Mouse (Mus musculus) neural tube, embryonic 13.5 days (tissue): ENCODE data around the gene Mospd3. TPM values are rescaled to one million over a fixed set of nuclear protein-coding genes. Genes with fewer than 3 reads are reported as not detected.

Experiments
- ATAC-seq: fragments of 200-750 bp; cut with Nextera tagmentation; 2 replicates; pipeline ENCODE4 v1.8.0; 2017; ENCODE audit warnings: low read depth, mild to moderate bottlenecking, moderate TSS enrichment, moderate library complexity
- H3K27ac ChIP-seq: fragments of 300-500 bp; sonication (generic); replicated peaks from 2 replicates; pipeline ENCODE4 v1.5.1; 2015; ENCODE audit warnings: moderate library complexity, mild to moderate bottlenecking, inconsistent platforms
- H3K27me3 ChIP-seq: fragments of 300-500 bp; sonication (generic); 2 replicates; pipeline ENCODE4 v1.6.1; 2015; ENCODE audit warnings: mild to moderate bottlenecking, inconsistent platforms
- H3K36me3 ChIP-seq: fragments of 300-500 bp; sonication (generic); 2 replicates; pipeline ENCODE4 v1.6.1; 2015; ENCODE audit warnings: mild to moderate bottlenecking, inconsistent platforms
- H3K4me1 ChIP-seq: fragments of 300-500 bp; sonication (generic); replicated peaks from 2 replicates; pipeline ENCODE4 v1.6.1; 2015; ENCODE audit warnings: inconsistent platforms
- H3K4me2 ChIP-seq: fragments of 300-500 bp; sonication (generic); 2 replicates; pipeline ENCODE4 v1.6.1; 2015; ENCODE audit warnings: inconsistent platforms, mild to moderate bottlenecking, moderate library complexity
- H3K4me3 ChIP-seq: fragments of 300-500 bp; sonication (generic); 2 replicates; pipeline ENCODE4 v1.5.1; 2015; ENCODE audit warnings: mild to moderate bottlenecking, inconsistent platforms
- H3K9ac ChIP-seq: fragments of 300-500 bp; sonication (generic); 2 replicates; pipeline ENCODE4 v1.6.1; 2015; ENCODE audit warnings: moderate library complexity, mild to moderate bottlenecking, inconsistent platforms
- H3K9me3 ChIP-seq: fragments of 300-500 bp; sonication (generic); 2 replicates; pipeline ENCODE4 v1.6.1; 2016; ENCODE audit warnings: inconsistent platforms
- WGBS: fragments of 180-500 bp; shearing (Covaris S2); methylation state at CpG from one replicate; pipeline ENCODE4 v1.1.7; 2015; 5-methylcytosine and 5-hydroxymethylcytosine counted together
- polyA plus RNA-seq: library from polyadenylated mRNA; unstranded; fragments of >200 nt; fragmentation: Nextera tagmentation; extraction: Ambion mirVana; gene quantifications from 2 replicates; pipeline ENCODE4 v1.2.1, GENCODE M21; 2015

The Mospd3 gene
- polyA plus RNA-seq, 1 experiment from 2014 or later = 58.1 TPM

GRCm38 (mm10) chr5:137613550-137613949, 12.7 kb upstream of the Mospd3 start, which contains the start of gene Pcolce:
TSS of gene Pcolce (minus strand) at chr5:137613784.
- Histone ChIP-seq H3K4me3 (no peak within 1 kb of the TSS), H3K36me3 (no peaks in the 10 kb centered on the region), H3K27ac (no peak within 1 kb of the TSS), H3K9ac (no peak within 1 kb of the TSS), H3K27me3 (peaks cover 7% of the 10 kb centered on the region), H3K4me1 (peaks cover 12% of the 10 kb centered on the region), H3K9me3 (no peaks in the 10 kb centered on the region), H3K4me2 (no peak within 1 kb of the TSS)
- no peak for ATAC-seq
- WGBS = 63% methylated on average over 11 of the region's 11 CpGs

DNA sequence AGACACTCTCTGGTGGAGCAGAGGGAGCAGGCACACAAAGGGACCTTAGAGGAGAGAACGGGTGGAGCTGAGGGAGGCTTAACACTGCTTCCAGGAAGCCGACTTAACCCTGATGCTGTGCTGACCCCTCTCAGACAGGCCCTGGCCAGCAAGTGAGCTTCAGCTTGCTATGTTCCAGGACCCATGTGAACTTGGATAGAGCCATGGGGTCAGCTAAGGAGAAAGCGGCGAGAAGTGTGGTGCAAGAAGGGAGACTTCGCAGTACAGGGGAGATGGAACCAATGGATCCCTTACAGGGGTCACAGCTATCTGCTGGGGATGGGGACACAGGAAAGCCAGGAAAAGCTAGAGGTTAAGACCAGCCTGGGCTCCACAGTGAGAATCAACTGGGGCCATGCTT, 12.2 kb upstream of the Mospd3 start:
- peaks cover 12% of the 10 kb centered on the region for H3K27me3 ChIP-seq
- no peaks in the 10 kb centered on the region for H3K9me3 ChIP-seq
- H3K36me3 ChIP-seq = no peaks in the 10 kb centered on the region
- ATAC-seq = no peak
- H3K27ac ChIP-seq = no peak overlapping the region
- no peak overlapping the region for H3K4me2 ChIP-seq
- H3K4me1 ChIP-seq = peaks cover 17% of the 10 kb centered on the region
- no peak overlapping the region for H3K9ac ChIP-seq
- no peak overlapping the region for H3K4me3 ChIP-seq
- WGBS = 76% methylated on average over 5 of the region's 5 CpGs

GRCm38 (mm10) chr5:137611245-137611602, 10.4 kb upstream of the Mospd3 start:
- Histone ChIP-seq H3K4me3 (peak overlapping the region; percentile 10), H3K9ac (peak overlapping the region; percentile 47; the same call in 1 of the 2 replicates), H3K4me1 (peaks cover 21% of the 10 kb centered on the region), H3K27me3 (peaks cover 21% of the 10 kb centered on the region), H3K9me3 (no peaks in the 10 kb centered on the region), H3K27ac (peak overlapping the region; percentile 78), H3K36me3 (no peaks in the 10 kb centered on the region), H3K4me2 (peak overlapping the region; percentile 37)
- 44% methylated on average over 6 of the region's 6 CpGs for WGBS
- ATAC-seq = 0 out of 2 replicates have a peak, but pooled peaks have one; percentile 8

DNA sequence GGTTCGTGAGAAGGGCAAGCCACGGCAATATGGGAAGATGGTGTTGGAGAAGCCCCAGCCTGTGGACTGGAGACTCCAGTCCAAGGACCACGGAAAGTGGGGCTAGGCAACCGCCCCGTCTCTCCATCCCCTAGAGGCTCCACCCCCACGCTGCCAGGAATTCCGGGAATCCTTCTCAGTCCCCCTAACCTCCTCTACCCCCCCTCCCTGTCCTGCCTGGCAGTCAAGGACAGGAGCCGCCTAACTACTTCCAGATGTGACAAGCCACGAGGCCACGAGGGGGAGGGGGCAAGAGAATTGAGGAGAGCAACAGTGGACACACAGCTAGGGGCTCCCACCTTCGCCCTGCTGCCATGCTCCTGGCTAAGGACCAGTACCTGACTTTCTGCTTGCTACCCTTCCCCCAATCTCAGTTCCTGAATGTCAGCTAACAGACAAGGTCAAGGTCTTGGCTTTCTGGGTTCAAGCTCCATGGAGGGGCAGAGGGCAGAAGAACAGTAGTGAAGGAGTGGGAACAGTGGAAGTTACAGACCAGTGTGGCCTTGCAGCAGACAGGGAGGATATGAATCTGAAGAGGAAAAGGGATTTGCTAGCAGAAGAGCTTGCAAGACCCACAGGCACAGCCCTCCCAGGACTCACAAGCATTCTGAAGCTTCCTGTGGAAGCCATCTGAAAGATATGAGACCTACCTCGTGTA, 9.8 kb upstream of the Mospd3 start:
- Histone ChIP-seq H3K4me3 (peak overlapping the region; percentile 10), H3K27me3 (peaks cover 21% of the 10 kb centered on the region), H3K4me2 (peak overlapping the region; percentile 37), H3K36me3 (no peaks in the 10 kb centered on the region), H3K9ac (peak overlapping the region; percentile 47; the same call in 1 of the 2 replicates), H3K4me1 (peaks cover 21% of the 10 kb centered on the region), H3K27ac (peak overlapping the region; percentile 78), H3K9me3 (no peaks in the 10 kb centered on the region)
- WGBS = 20% methylated on average over 12 of the region's 12 CpGs
- no peak for ATAC-seq

GRCm38 (mm10) chr5:137610056-137610455, 9.2 kb upstream of the Mospd3 start:
- WGBS = 74% methylated on average over 4 of the region's 4 CpGs

DNA sequence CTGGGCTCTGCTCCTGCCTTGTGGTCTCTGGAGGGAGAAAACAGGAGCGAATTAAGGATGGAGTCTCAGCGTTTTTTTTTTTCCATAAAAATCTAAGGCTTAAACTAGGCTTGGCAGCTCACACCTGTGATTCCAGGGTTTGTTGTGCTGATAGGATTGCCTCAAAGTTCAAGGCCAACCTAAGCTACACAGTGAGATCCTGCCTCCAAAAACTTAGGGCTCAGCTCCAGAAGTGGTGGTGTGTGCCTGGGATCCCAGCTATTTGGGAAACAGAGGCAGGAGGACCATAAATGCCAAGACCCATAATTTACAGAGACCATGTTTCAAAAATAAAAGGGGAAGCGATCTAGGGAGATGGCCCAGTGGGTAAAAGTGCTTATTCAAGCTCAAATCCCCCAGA, 8.4 kb upstream of the Mospd3 start:
- no peak overlapping the region for H3K27ac ChIP-seq

More at GRCm38 (mm10) chr5:137610056-137610455, 9.2 kb upstream of the Mospd3 start:
- H3K4me1 ChIP-seq = peaks cover 21% of the 10 kb centered on the region
- H3K27ac ChIP-seq = no peak overlapping the region
- peaks cover 21% of the 10 kb centered on the region for H3K27me3 ChIP-seq
- peak overlapping the region; percentile 10 for H3K4me3 ChIP-seq
- H3K9ac ChIP-seq = 0 out of 2 replicates have a peak overlapping the region, but pooled peaks have one; percentile 47
- no peak for ATAC-seq
- H3K9me3 ChIP-seq = no peaks in the 10 kb centered on the region
- no peaks in the 10 kb centered on the region for H3K36me3 ChIP-seq
- peak overlapping the region; percentile 37 for H3K4me2 ChIP-seq

GRCm38 (mm10) chr5:137608654-137609190, 7.9 kb upstream of the Mospd3 start:
- peak overlapping the region; percentile 62 for H3K9ac ChIP-seq
- no peaks in the 10 kb centered on the region for H3K9me3 ChIP-seq
- peaks cover 21% of the 10 kb centered on the region for H3K27me3 ChIP-seq
- no peak overlapping the region for H3K27ac ChIP-seq
- WGBS = 15% methylated on average over 22 of the region's 23 CpGs
- H3K4me1 ChIP-seq = peaks cover 24% of the 10 kb centered on the region
- H3K36me3 ChIP-seq = no peaks in the 10 kb centered on the region
- H3K4me3 ChIP-seq = peak overlapping the region; percentile 16
- H3K4me2 ChIP-seq = peak overlapping the region; percentile 45
- ATAC-seq = no peak

More for the DNA sequence above, 8.4 kb upstream of the Mospd3 start:
- Histone ChIP-seq H3K4me2 (0 out of 2 replicates have a peak overlapping the region, but pooled peaks have one; percentile 45), H3K4me1 (peaks cover 21% of the 10 kb centered on the region), H3K9ac (no peak overlapping the region), H3K27me3 (peaks cover 21% of the 10 kb centered on the region), H3K36me3 (no peaks in the 10 kb centered on the region), H3K9me3 (no peaks in the 10 kb centered on the region), H3K4me3 (no peak overlapping the region)
- ATAC-seq = no peak
- 45% methylated on average over 3 of the region's 3 CpGs for WGBS

DNA sequence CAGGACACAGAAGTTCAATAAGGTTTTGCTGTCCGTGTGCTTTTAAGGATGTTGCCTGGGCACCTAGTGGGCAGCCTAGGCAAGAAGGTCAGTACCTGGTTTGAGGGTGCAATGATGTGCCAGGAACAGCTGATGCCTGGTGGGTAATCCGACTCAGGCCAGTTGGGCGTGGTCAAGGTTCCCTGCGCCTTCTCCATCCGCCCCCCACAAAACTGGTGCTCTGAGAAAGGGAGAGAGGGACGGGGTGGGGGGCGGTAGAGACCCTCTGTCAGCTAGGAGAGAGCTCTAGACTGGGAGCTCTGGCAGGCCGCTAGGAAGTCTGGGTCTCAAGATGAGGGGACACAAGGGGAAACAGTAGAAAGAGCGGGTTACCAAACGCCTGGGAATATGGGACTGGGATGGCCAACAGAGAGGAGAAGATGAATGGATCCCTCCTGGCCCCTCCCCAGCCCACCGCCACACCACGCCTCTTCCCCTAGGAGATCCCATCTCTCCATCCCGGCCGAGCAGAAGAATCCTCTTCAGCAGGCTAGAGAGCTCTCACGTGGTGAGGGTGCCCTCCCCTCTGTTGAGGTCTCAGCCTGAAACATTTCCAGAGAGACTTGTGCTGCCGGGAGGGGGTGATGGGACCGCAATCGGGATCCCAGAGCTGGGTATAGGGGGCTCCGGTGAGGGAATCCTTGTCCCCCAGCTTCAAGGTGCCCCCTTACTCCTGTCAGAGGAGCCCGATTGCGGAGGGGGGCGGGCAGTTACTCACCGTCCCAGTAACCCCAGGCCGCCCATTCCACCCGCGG, 7.2 kb upstream of the Mospd3 start:
- WGBS = 8% methylated on average over 26 of the region's 26 CpGs
- Histone ChIP-seq H3K4me1 (peaks cover 29% of the 10 kb centered on the region), H3K27me3 (peaks cover 21% of the 10 kb centered on the region), H3K36me3 (no peaks in the 10 kb centered on the region), H3K9ac (peak overlapping the region; percentile 62), H3K9me3 (no peaks in the 10 kb centered on the region), H3K27ac (no peak overlapping the region), H3K4me3 (peak overlapping the region; percentile 16), H3K4me2 (peak overlapping the region; percentile 45)
- ATAC-seq = no peak

GRCm38 (mm10) chr5:137601365-137601729, 489 bp upstream of the Mospd3 start:
- H3K4me3 ChIP-seq = peak overlapping the region; percentile 69
- peaks cover 45% of the 10 kb centered on the region for H3K4me1 ChIP-seq
- H3K27me3 ChIP-seq = no peaks in the 10 kb centered on the region
- H3K36me3 ChIP-seq = peaks cover 17% of the 10 kb centered on the region
- H3K4me2 ChIP-seq = peak overlapping the region; percentile 90
- ATAC-seq = no peak
- WGBS = 2% methylated on average over 22 of the region's 22 CpGs
- peak overlapping the region; percentile 66 for H3K9ac ChIP-seq
- H3K9me3 ChIP-seq = no peaks in the 10 kb centered on the region
- peak overlapping the region; percentile 9; the same call in 1 of the 2 replicates for H3K27ac ChIP-seq

DNA sequence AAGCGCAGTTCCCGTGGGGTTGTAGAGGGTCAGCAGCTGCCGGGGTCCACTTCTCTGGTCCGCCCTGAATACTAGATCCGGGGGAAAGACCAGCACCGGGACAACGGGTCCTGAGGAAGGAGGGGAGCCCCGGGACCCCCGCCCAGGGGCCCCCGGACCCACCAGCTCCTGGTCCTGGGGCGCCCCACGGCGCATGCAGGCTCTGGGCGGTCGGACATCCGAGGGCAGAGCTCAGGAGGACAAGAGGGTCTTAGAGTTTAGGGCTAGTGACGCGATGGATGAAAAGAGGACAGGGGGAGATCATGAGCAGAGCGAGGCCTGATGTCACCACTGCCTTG, 608 bp downstream of the Mospd3 start:
- peak overlapping the region; percentile 69 for H3K4me3 ChIP-seq
- peak overlapping the region; percentile 94 for H3K9ac ChIP-seq
- ATAC-seq = peak; percentile 65
- peaks cover 45% of the 10 kb centered on the region for H3K4me1 ChIP-seq
- H3K27ac ChIP-seq = peak overlapping the region; percentile 77
- peaks cover 17% of the 10 kb centered on the region for H3K36me3 ChIP-seq
- no peaks in the 10 kb centered on the region for H3K27me3 ChIP-seq
- H3K4me2 ChIP-seq = peak overlapping the region; percentile 90
- H3K9me3 ChIP-seq = no peaks in the 10 kb centered on the region
- WGBS = under 1% methylated on average over 19 of the region's 19 CpGs

- ATAC-seq = no peak
- no peaks in the 10 kb centered on the region for H3K27me3 ChIP-seq
- no peak overlapping the region for H3K27ac ChIP-seq
- no peaks in the 10 kb centered on the region for H3K9me3 ChIP-seq
- peaks cover 17% of the 10 kb centered on the region for H3K36me3 ChIP-seq
- peak overlapping the region; percentile 94 for H3K9ac ChIP-seq
- 74% methylated on average over 9 of the region's 9 CpGs for WGBS
- peaks cover 45% of the 10 kb centered on the region for H3K4me1 ChIP-seq
- peak overlapping the region; percentile 90 for H3K4me2 ChIP-seq
- H3K4me3 ChIP-seq = peak overlapping the region; percentile 69
Observed at GRCm38 (mm10) chr5:137599600-137599999, 1.3 kb downstream of the Mospd3 start.
